Mouse (Mus musculus) neural tube, embryonic 12.5 days (tissue): Measurements from ENCODE around the gene Rbfox3. TPM values are rescaled to one million over a fixed set of nuclear protein-coding genes. Genes with fewer than 3 reads are reported as not detected.

Experiments
- ATAC-seq: fragments of 200-750 bp; cut with Nextera tagmentation; 2 replicates; pipeline ENCODE4 v1.8.0; 2017; ENCODE audit warnings: low read depth, mild to moderate bottlenecking, moderate TSS enrichment, moderate library complexity; ENCODE audit not compliant: low FRiP score
- H3K27ac ChIP-seq: fragments of 300-500 bp; sonication (generic); 2 replicates; pipeline ENCODE4 v1.5.1; 2016
- H3K27me3 ChIP-seq: fragments of 300-500 bp; sonication (generic); replicated peaks from 2 replicates; pipeline ENCODE4 v1.6.1; 2016; ENCODE audit warnings: mild to moderate bottlenecking
- H3K36me3 ChIP-seq: fragments of 300-500 bp; sonication (generic); 2 replicates; pipeline ENCODE4 v1.6.1; 2016; ENCODE audit warnings: mild to moderate bottlenecking
- H3K4me1 ChIP-seq: fragments of 300-500 bp; sonication (generic); 2 replicates; pipeline ENCODE4 v1.6.1; 2016
- H3K4me2 ChIP-seq: fragments of 300-500 bp; sonication (generic); replicated peaks from 2 replicates; pipeline ENCODE4 v1.6.1; 2016; ENCODE audit warnings: mild to moderate bottlenecking
- H3K4me3 ChIP-seq: fragments of 300-500 bp; sonication (generic); 2 replicates; pipeline ENCODE4 v1.5.1; 2016
- H3K9ac ChIP-seq: fragments of 300-500 bp; sonication (generic); 2 replicates; pipeline ENCODE4 v1.6.1; 2016; ENCODE audit warnings: mild to moderate bottlenecking
- H3K9me3 ChIP-seq: fragments of 300-500 bp; sonication (generic); 2 replicates; pipeline ENCODE4 v1.6.1; 2016; ENCODE audit warnings: mild to moderate bottlenecking
- WGBS: fragments of 180-500 bp; shearing (Covaris S2); methylation state at CpG from one replicate; pipeline ENCODE4 v1.1.7; 2016; 5-methylcytosine and 5-hydroxymethylcytosine counted together
- polyA plus RNA-seq: library from polyadenylated mRNA; unstranded; fragments of >200 nt; fragmentation: Nextera tagmentation; extraction: Ambion mirVana; gene quantifications from 2 replicates; pipeline ENCODE4 v1.2.1, GENCODE M21; 2016

The Rbfox3 gene
- polyA plus RNA-seq, 1 experiment from 2014 or later: 52.6 TPM

DNA sequence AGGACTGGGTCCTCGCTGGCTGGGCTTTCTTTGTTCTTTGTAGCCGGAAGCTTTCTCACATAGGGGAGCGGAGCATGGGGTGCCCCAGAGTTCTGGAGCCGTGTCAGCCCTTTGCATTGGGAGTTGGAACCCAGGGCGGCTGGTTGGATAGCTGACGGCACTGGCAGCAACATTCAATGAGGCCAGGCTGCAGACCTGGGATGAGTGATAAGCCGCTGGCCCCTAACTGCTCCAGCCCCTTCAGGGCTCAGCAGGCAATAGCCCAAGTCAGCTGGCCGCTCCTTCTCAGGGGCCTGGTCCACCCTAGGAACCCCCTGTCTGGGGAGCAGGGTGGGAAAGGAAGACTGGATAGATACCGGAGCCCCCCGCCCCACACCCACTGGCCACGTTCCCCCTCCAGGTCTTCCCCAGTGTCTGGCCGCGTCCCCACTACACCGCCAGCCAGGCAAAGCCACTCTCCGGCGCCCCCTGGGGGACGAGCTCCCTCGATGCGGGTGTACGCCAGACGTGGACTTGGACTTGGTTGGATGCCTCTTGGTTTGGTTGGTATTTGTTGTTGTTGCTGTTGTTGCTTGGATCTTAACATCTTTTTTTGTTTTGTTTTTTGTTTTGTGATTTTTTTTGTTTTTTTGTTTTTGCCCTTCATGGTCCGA is 420.7 kb downstream of the Rbfox3 start:
- no peak overlapping the region for H3K9ac ChIP-seq
- WGBS: 18% methylated on average over 22 of the region's 22 CpGs
- peak; percentile 49; the same call in 1 of the 2 replicates for ATAC-seq
- H3K4me2 ChIP-seq: peak overlapping the region; percentile 48
- 0 out of 2 replicates have a peak overlapping the region, but pooled peaks have one; percentile 6 for H3K27ac ChIP-seq
- no peaks in the 10 kb centered on the region for H3K27me3 ChIP-seq
- H3K36me3 ChIP-seq: peaks cover 9% of the 10 kb centered on the region
- no peaks in the 10 kb centered on the region for H3K9me3 ChIP-seq
- H3K4me3 ChIP-seq: no peak overlapping the region
- peaks cover 37% of the 10 kb centered on the region for H3K4me1 ChIP-seq

DNA sequence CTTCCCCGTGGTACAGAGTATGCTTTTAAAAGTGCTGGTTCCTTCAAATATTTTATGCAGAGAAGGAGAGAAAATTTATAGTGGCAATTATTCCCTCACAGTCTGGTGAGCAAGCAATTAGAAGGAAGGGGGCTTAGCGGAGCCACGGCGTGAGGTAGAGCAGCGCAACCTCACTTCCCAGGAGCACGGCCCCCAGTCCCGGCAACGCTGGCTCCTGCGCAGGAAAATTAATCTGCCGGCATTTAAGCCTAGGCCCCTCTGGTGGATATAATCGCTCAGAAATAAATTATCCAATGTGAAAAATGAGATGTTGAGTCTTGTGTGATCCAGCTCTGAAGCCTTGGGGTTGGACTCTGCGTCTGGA is 422.5 kb downstream of the Rbfox3 start:
- Histone ChIP-seq H3K36me3 (peaks cover 25% of the 10 kb centered on the region), H3K27ac (0 out of 2 replicates have a peak overlapping the region, but pooled peaks have one; percentile 22), H3K9ac (no peak overlapping the region), H3K4me2 (no peak overlapping the region), H3K9me3 (no peaks in the 10 kb centered on the region), H3K4me1 (peaks cover 37% of the 10 kb centered on the region), H3K27me3 (no peaks in the 10 kb centered on the region), H3K4me3 (no peak overlapping the region)
- ATAC-seq: no peak
- 60% methylated on average over 12 of the region's 12 CpGs for WGBS

DNA sequence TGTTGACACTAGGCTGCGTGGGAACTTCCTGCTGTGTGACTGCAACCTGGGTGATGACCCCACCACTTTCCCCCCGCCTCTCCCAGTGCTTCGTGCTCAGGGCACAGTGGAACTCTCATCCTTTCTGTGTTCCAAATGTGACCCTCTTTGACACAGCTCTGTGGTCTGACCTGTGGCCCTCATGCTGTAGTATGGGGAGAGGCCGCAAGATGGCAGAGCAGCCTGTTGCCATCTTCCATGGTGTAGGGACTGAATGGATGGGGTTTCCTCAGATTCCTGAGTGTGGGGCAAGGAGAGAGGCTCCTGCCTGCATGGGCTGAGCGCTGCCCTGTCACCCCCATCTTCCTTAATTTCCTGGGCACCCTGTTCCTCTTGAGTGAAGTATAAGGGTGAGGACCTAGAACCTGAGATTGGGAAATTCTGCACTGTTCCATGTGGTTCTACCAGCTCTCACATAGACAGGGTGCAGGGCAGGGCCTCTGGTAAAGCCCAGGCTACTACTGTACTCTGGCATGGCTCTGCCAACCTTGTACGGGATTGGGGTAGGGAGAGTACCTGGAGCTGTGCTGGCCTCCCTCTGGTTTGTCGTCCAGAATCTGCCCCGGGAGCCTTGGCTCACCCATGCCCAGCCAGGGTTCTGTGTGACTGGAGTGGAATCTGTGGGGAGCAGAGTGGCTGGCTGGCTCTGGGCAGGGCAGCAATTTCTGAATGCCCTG is 423.0 kb downstream of the Rbfox3 start:
- 68% methylated on average over 8 of the region's 8 CpGs for WGBS
- Histone ChIP-seq H3K4me3 (no peak overlapping the region), H3K27ac (peak overlapping the region; percentile 43; the same call in 1 of the 2 replicates), H3K4me2 (no peak overlapping the region), H3K9me3 (no peaks in the 10 kb centered on the region), H3K36me3 (peaks cover 26% of the 10 kb centered on the region), H3K27me3 (no peaks in the 10 kb centered on the region), H3K9ac (no peak overlapping the region), H3K4me1 (peaks cover 37% of the 10 kb centered on the region)
- peak; percentile 17; the same call in 1 of the 2 replicates for ATAC-seq

DNA sequence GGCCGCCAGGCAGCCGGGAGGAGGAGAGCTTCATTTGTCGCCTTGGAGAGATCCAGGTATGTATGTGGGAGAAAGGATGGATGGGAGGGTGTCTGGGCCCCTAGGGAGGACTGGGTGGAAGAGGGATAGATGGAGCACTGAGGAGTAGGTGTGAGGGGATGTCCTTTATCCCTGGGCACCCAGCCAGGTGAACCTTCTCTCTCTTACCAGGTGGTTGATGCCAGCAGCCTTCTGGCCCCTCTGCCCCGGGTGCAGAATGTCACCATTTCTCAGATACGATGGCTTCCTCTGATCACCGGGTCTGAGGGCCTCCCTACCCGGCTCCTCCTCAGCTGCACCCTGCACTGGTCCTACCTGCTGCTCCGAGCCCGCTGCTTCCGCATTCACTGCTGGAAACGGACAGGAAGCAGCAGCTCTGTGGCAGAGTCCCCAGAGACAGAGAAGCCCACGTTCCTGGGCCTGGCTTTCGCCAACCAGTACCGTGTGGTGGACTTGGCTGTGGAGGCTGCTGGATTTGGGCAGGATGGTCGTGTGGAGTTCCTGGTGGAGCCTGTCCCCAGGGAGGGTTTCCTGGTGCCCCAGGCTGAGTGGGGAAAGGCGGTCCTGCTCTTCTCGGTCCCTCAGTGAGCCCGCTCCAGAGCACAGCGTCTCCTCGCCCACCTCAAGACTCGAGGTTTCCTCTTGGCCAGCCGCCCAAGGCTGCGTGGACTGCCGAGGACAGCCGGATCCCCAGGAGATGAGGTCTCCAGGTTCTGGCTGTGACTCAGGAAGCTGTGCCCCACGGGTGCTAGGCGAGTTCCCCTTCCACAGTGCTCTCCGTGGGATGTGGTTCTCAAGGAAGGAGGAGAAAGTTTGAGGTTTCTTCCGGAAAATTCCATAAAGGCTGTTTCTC is 424.3 kb downstream of the Rbfox3 start:
- H3K9me3 ChIP-seq: no peaks in the 10 kb centered on the region
- H3K4me3 ChIP-seq: no peak overlapping the region
- no peaks in the 10 kb centered on the region for H3K27me3 ChIP-seq
- peaks cover 30% of the 10 kb centered on the region for H3K4me1 ChIP-seq
- no peak overlapping the region for H3K27ac ChIP-seq
- 89% methylated on average over 29 of the region's 29 CpGs for WGBS
- no peak for ATAC-seq
- peaks cover 33% of the 10 kb centered on the region for H3K36me3 ChIP-seq
- no peak overlapping the region for H3K4me2 ChIP-seq
- no peak overlapping the region for H3K9ac ChIP-seq

DNA sequence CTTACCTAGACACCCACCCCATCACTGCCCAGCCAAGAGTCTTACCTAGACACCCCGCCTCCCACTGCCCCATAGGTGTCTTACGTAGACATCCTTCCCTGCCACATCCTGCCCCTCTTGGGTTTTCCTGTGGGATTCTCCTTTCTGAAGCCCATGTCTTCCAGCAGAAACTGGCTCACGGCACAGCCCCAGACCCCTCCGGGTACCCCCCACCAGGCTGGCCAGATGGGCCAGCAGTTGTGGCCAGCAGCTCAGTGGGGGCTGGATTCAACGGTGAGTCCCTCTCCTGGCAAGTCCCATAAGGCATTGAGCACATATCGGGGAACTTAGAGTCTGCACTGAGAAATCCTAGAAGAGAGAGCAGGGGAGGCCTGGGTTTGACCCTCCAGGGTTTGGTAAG is 425.1 kb downstream of the Rbfox3 start:
- H3K27ac ChIP-seq: no peak overlapping the region
- no peaks in the 10 kb centered on the region for H3K9me3 ChIP-seq
- H3K9ac ChIP-seq: no peak overlapping the region
- peaks cover 30% of the 10 kb centered on the region for H3K4me1 ChIP-seq
- no peaks in the 10 kb centered on the region for H3K27me3 ChIP-seq
- H3K4me3 ChIP-seq: no peak overlapping the region
- no peak for ATAC-seq
- 88% methylated on average over 6 of the region's 6 CpGs for WGBS
- peaks cover 33% of the 10 kb centered on the region for H3K36me3 ChIP-seq
- H3K4me2 ChIP-seq: no peak overlapping the region

DNA sequence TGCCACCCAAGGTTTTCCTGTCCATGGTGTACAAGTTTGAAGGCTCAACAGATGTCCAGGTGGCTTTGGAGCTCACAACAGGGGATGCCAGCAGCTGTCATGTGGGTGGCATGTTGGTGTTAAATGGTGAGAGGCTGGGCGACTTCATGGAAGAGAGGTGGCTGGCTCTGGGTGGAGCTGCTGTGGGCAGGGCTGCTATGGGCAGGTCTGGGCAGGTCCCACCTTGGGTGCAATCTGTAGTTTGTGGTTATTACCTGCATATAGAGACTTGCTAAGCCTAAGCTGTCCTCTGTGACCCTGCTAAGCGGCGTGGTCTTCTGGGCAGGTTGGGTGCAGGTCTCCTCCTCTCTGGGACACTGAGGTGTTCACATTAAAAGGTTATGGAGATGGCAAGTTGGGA is 425.6 kb downstream of the Rbfox3 start:
- H3K27me3 ChIP-seq: no peaks in the 10 kb centered on the region
- no peaks in the 10 kb centered on the region for H3K9me3 ChIP-seq
- no peak for ATAC-seq
- no peak overlapping the region for H3K27ac ChIP-seq
- H3K4me1 ChIP-seq: peaks cover 29% of the 10 kb centered on the region
- H3K9ac ChIP-seq: no peak overlapping the region
- WGBS: 88% methylated on average over 3 of the region's 3 CpGs
- no peak overlapping the region for H3K4me2 ChIP-seq
- peaks cover 33% of the 10 kb centered on the region for H3K36me3 ChIP-seq
- H3K4me3 ChIP-seq: no peak overlapping the region

DNA sequence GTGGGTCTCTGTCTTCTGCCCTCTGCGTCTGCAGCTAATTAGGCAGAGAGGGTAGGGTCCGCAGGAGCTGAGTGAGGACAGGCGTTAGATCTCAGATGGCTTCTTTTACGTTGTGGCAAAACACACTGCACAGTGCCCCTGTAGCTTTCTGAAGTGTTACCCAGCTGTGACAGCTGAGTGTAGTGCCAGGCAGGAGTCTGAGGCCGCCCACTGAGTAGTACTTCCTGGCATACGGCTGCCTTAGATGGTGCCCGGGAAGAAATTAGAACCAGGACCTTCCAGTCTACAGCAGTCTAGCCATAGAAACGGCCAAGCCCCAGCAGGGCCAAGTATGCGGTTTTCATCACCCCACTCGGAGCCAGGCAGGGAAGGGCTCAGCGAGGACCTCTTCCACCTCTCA is 426.1 kb downstream of the Rbfox3 start:
- Histone ChIP-seq H3K4me1 (peaks cover 24% of the 10 kb centered on the region), H3K4me2 (no peak overlapping the region), H3K4me3 (no peak overlapping the region), H3K27me3 (no peaks in the 10 kb centered on the region), H3K27ac (no peak overlapping the region), H3K9me3 (no peaks in the 10 kb centered on the region), H3K9ac (no peak overlapping the region), H3K36me3 (peaks cover 33% of the 10 kb centered on the region)
- 74% methylated on average over 11 of the region's 11 CpGs for WGBS
- ATAC-seq: no peak

DNA sequence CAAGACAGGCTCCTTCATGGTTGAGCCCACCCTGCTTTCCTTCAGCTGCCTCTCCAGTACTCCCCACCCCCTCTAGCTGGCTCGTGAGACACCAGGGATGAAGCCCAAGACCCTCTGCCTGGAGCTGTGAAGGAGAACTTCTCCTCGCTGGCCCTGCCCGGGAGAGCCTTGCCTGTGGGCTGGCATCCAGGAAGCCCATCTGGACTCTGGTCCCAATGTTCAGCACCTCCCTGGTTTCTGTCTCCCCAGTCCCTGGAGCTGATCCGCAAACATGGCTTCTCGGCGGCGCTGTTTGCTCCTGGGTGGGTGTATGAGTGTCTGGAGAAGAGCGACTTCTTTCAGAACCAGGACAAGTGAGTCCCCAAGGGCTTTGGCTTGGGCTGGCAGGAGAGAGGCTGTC is 427.2 kb downstream of the Rbfox3 start:
- Histone ChIP-seq H3K4me3 (no peak overlapping the region), H3K36me3 (peaks cover 33% of the 10 kb centered on the region), H3K4me1 (peaks cover 14% of the 10 kb centered on the region), H3K27me3 (no peaks in the 10 kb centered on the region), H3K9ac (no peak overlapping the region), H3K9me3 (no peaks in the 10 kb centered on the region), H3K4me2 (no peak overlapping the region), H3K27ac (no peak overlapping the region)
- no peak for ATAC-seq
- WGBS: 88% methylated on average over 8 of the region's 8 CpGs

DNA sequence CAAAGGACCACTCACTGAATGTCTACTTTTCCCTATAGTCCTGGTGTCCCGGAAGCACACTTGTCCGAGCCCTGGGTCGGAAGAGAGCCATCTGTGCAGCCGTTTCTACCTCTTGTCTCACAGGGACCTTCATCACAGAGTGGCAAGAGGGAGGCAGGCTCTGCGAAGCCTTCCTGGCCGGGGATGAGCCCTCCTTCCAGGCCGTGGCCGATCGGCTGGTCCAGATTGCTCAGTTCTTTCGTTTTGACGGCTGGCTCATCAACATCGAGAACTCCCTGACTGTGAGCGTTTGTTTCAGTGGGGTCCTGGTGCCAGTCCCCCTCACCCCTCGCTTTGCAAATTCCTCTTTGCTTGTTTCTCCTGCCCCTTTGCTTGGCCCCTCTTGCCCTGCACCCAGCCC is 429.6 kb downstream of the Rbfox3 start:
- Histone ChIP-seq H3K4me1 (peaks cover 9% of the 10 kb centered on the region), H3K4me3 (no peak overlapping the region), H3K9ac (no peak overlapping the region), H3K27me3 (no peaks in the 10 kb centered on the region), H3K27ac (no peak overlapping the region), H3K9me3 (no peaks in the 10 kb centered on the region), H3K36me3 (peaks cover 25% of the 10 kb centered on the region), H3K4me2 (no peak overlapping the region)
- no peak for ATAC-seq
- 85% methylated on average over 14 of the region's 14 CpGs for WGBS

DNA sequence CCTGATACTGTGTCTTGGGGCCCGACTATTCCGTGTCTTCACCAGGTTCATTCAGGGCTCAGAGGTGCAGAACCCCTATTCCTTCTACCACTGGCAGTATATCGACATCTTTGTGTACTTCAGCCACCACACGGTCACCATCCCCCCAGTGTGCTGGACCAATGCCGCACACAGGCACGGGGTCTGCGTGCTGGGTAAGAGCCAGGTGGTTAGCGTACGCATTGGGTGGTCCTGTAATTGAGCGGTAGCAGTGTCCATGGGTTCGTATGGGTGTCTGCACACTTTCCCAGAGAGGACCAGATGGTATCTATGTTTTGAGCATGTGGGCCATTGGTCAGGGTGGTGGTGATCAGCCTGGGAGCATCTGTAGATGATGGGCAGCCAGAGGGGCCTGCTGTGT is 430.2 kb downstream of the Rbfox3 start:
- H3K4me1 ChIP-seq: peaks cover 9% of the 10 kb centered on the region
- 94% methylated on average over 11 of the region's 11 CpGs for WGBS
- peaks cover 25% of the 10 kb centered on the region for H3K36me3 ChIP-seq
- H3K4me2 ChIP-seq: no peak overlapping the region
- H3K27ac ChIP-seq: no peak overlapping the region
- no peaks in the 10 kb centered on the region for H3K9me3 ChIP-seq
- no peak for ATAC-seq
- H3K4me3 ChIP-seq: no peak overlapping the region
- no peak overlapping the region for H3K9ac ChIP-seq
- H3K27me3 ChIP-seq: no peaks in the 10 kb centered on the region

DNA sequence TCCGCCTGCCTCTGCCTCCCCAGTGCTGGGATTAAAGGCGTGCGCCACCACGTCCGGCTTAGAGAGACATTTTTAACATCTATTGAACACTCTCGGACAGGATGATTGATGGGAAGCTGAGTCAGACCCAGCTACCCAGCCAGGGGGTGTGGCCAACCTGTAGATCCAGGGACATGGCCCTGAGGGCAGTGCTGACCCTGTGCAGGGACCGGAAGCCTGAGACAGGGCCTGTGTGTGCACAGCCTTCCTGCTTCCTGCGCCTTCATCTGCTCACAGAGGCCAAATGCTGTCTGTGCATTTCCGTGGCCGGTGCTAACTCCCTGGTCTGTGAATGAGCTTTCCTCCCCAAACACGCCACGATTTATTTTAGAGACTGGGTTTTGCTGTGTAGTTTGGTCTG is 431.6 kb downstream of the Rbfox3 start:
- 88% methylated on average over 12 of the region's 12 CpGs for WGBS
- Histone ChIP-seq H3K9me3 (no peaks in the 10 kb centered on the region), H3K27me3 (no peaks in the 10 kb centered on the region), H3K4me3 (no peak overlapping the region), H3K4me2 (no peak overlapping the region), H3K36me3 (peaks cover 15% of the 10 kb centered on the region), H3K4me1 (peaks cover 9% of the 10 kb centered on the region), H3K9ac (no peak overlapping the region), H3K27ac (no peak overlapping the region)
- no peak for ATAC-seq
